In genomic region chr6:29433038-29433803, GRCm38 (mm10) we compare ENCODE assay signal across 8 mouse cellular contexts. TPM values are rescaled to one million over a fixed set of nuclear protein-coding genes. Genes with fewer than 3 reads are reported as not detected.
DNase-seq lines count a peak whose midpoint lies in the region; ATAC-seq and TF ChIP-seq lines count a peak whose summit lies in the region.

Gene Flnc (plus strand): TSS chr6:29433256.

- H3K79me3 ChIP-seq in C2C12 (ENCODE audit: low read depth) = peaks cover 22% of the 10 kb centered on the region

- ATAC-seq in embryonic facial prominence, embryonic 15.5 days (ENCODE audit: insufficient number of reproducible peaks, low FRiP score, low TSS enrichment, low read depth) = peak; percentile 25; the same call in 1 of the 2 replicates
- ATAC-seq in heart, embryonic 16.5 days (replicated peaks; ENCODE audit: extremely low read depth, insufficient read depth, low FRiP score) = peak; percentile 23
- peak; percentile 16; the same call in 1 of the 2 replicates for ATAC-seq in limb, embryonic 13.5 days (ENCODE audit: low FRiP score, low read depth)

- peak within 1 kb of the TSS; percentile 77 for H3ac ChIP-seq in C2C12 (ENCODE audit: control insufficient read depth, insufficient read length, low read depth)

- H3K27ac ChIP-seq in embryonic facial prominence, embryonic 15.5 days (replicated peaks) = peak within 1 kb of the TSS; percentile 91
- H3K27ac ChIP-seq in heart, embryonic 16.5 days (ENCODE audit: low read length) = peak within 1 kb of the TSS; percentile 97
- H3K27ac ChIP-seq in limb, embryonic 13.5 days = peak within 1 kb of the TSS; percentile 72

- peak within 1 kb of the TSS; percentile 82 for H3K4me2 ChIP-seq in embryonic facial prominence, embryonic 15.5 days (replicated peaks)
- H3K4me2 ChIP-seq in heart, embryonic 16.5 days (ENCODE audit: low read depth, low read length) = peak within 1 kb of the TSS; percentile 78
- H3K4me2 ChIP-seq in limb, embryonic 13.5 days (replicated peaks) = peak within 1 kb of the TSS; percentile 83

- H3K9me3 ChIP-seq in embryonic facial prominence, embryonic 15.5 days (replicated peaks) = no peaks in the 10 kb centered on the region
- no peaks in the 10 kb centered on the region for H3K9me3 ChIP-seq in heart, embryonic 16.5 days (replicated peaks; ENCODE audit: control insufficient read depth, low read length)
- H3K9me3 ChIP-seq in limb, embryonic 13.5 days = no peaks in the 10 kb centered on the region

- H3K79me2 ChIP-seq in C2C12 (ENCODE audit: control insufficient read depth, insufficient read depth) = peaks cover 47% of the 10 kb centered on the region

- H3K36me3 ChIP-seq in C2C12 (ENCODE audit: control insufficient read depth, insufficient read depth) = peaks cover 11% of the 10 kb centered on the region
- H3K36me3 ChIP-seq in embryonic facial prominence, embryonic 15.5 days = no peaks in the 10 kb centered on the region
- H3K36me3 ChIP-seq in heart, embryonic 16.5 days (ENCODE audit: control insufficient read depth, insufficient read depth) = 0 out of 2 replicates have a peak, but pooled peaks cover 8% of the 10 kb centered on the region
- 0 out of 2 replicates have a peak, but pooled peaks cover 1% of the 10 kb centered on the region for H3K36me3 ChIP-seq in limb, embryonic 13.5 days

- peaks cover 50% of the 10 kb centered on the region for H3K4me1 ChIP-seq in embryonic facial prominence, embryonic 15.5 days
- H3K4me1 ChIP-seq in heart, embryonic 16.5 days (ENCODE audit: control insufficient read depth, insufficient read depth, low read length) = peaks cover 41% of the 10 kb centered on the region
- peaks cover 62% of the 10 kb centered on the region for H3K4me1 ChIP-seq in limb, embryonic 13.5 days

- peak within 1 kb of the TSS; percentile 64 for H3K4me3 ChIP-seq in C2C12 (ENCODE audit: insufficient read depth, poor library complexity, severe bottlenecking)
- peak within 1 kb of the TSS; percentile 64 for H3K4me3 ChIP-seq in embryonic facial prominence, embryonic 15.5 days (replicated peaks)
- H3K4me3 ChIP-seq in heart, embryonic 16.5 days (ENCODE audit: low read length) = peak within 1 kb of the TSS; percentile 73
- peak within 1 kb of the TSS; percentile 66 for H3K4me3 ChIP-seq in limb, embryonic 13.5 days

- WGBS in embryonic facial prominence, embryonic 15.5 days = under 1% methylated on average over 76 of the region's 77 CpGs
- WGBS in heart, embryonic 16.5 days = 1% methylated on average over 73 of the region's 77 CpGs
- under 1% methylated on average over 63 of the region's 77 CpGs for WGBS in limb, embryonic 13.5 days

- peak; percentile 89 for DNase-seq in Muller cell, postnatal 12 days (ENCODE audit: inconsistent ontology term)
- DNase-seq in naive thymus-derived CD4-positive, alpha-beta T cell, adult 2 months (ENCODE audit: low read depth) = peak; percentile 28
- DNase-seq in right cerebral cortex, postnatal 14 days = no peak
- no peak for DNase-seq in layer of hippocampus, postnatal 36 days

- peak within 1 kb of the TSS; percentile 69 for H3K9ac ChIP-seq in embryonic facial prominence, embryonic 15.5 days
- H3K9ac ChIP-seq in heart, embryonic 16.5 days (ENCODE audit: low read length) = peak within 1 kb of the TSS; percentile 89
- H3K9ac ChIP-seq in limb, embryonic 13.5 days = peak within 1 kb of the TSS; percentile 75

- H3K27me3 ChIP-seq in C2C12 (ENCODE audit: control insufficient read depth, insufficient read depth, insufficient read length) = no peaks in the 10 kb centered on the region
- peaks cover 2% of the 10 kb centered on the region; the same call in 1 of the 2 replicates for H3K27me3 ChIP-seq in embryonic facial prominence, embryonic 15.5 days
- no peaks in the 10 kb centered on the region for H3K27me3 ChIP-seq in heart, embryonic 16.5 days (ENCODE audit: control insufficient read depth, insufficient read depth, low read length)
- H3K27me3 ChIP-seq in limb, embryonic 13.5 days = peaks cover 36% of the 10 kb centered on the region

- TF ChIP-seq CTCF in C2C12 (IDR thresholded peaks at IDR 0.05; ENCODE audit: control insufficient read depth, insufficient read depth, insufficient read length) = no peak

TF ChIP-seq in C2C12, 6 proteins besides CTCF, POLR2A, EP300 and RAD21:
- TF ChIP-seq MAX (IDR thresholded peaks at IDR 0.05) (no peak), USF1 (IDR thresholded peaks at IDR 0.05; ENCODE audit: low read depth) (no peak), FOSL1 (IDR thresholded peaks at IDR 0.05; ENCODE audit: insufficient read depth, low read length, poor library complexity, severe bottlenecking) (no peak), MYOG (IDR thresholded peaks at IDR 0.05; ENCODE audit: control insufficient read depth, extremely low read depth, insufficient read length) (no peak), MYOD1 (IDR thresholded peaks at IDR 0.05; ENCODE audit: control insufficient read depth, insufficient read length, low read depth) (no peak), CEBPB (IDR thresholded peaks at IDR 0.05; ENCODE audit: low read depth) (no peak)

RNA-seq across cellular contexts. Expression of gene Flnc, which starts in this region (rescaled TPM):
- polyA plus RNA-seq in C2C12 (2012; fragmentation: generic; extraction: Trizol) = 51.0 TPM
- 24.0 and 28.7 TPM in 2 replicates for polyA plus RNA-seq in embryonic facial prominence, embryonic 15.5 days (2015; fragmentation: Nextera tagmentation; extraction: Ambion mirVana)
- 38.3 and 50.0 TPM in 2 replicates for polyA plus RNA-seq in heart, embryonic 16.5 days (2015; fragmentation: Nextera tagmentation; extraction: Ambion mirVana)
- polyA plus RNA-seq in limb, embryonic 13.5 days (2015; fragmentation: Nextera tagmentation; extraction: Ambion mirVana) = 17.4 and 21.7 TPM in 2 replicates
- total RNA-seq in layer of hippocampus, postnatal 36 days (2021) = 1 to 10 TPM; 1.1 to 1.2 TPM

Comparison
In these comparisons a context has a peak if more than half of its experiments do, and no peak if none do; other contexts are left out.
1. DNase-seq: peak in Muller cell, postnatal 12 days (single experiment) and naive thymus-derived CD4-positive, alpha-beta T cell, adult 2 months (single experiment); none in right cerebral cortex, postnatal 14 days (single experiment) and layer of hippocampus, postnatal 36 days (0 of 2).
2. Peak in every context shown above with its lines, with median percentiles within 50 percentile points of each other: H3K4me3 ChIP-seq, ATAC-seq, H3K27ac ChIP-seq, H3K4me2 ChIP-seq and H3K9ac ChIP-seq.